Comparison of ENCODE assay signal across 8 mouse cellular contexts in the genomic region with DNA sequence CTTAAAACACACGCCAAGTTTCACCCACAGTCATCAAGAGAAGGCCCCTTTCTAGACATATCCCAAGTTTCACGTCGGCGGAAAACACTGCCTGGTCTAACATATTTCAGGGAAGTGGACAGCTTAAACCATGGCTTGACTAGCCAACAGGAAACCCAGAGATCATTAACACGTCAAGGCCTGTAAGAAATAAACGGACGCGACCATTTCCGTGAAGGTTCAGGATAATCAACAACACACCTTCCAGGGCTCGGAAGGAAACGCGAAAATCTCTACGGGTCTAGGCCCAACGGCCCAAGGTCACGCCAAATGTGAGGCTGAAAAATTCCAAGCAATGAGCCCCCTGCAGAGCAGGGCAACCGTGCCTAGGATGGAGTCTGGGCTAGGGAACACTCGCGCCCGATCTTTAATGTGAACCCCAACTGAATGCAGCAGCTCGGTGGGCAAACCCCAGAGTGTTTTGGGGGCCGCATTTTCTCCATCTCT. TPM values are rescaled to one million over a fixed set of nuclear protein-coding genes. Genes with fewer than 3 reads are reported as not detected.
DNase-seq lines count a peak whose midpoint lies in the region; ATAC-seq and TF ChIP-seq lines count a peak whose summit lies in the region.

No protein-coding gene starts in this region.

- no peak for ATAC-seq in liver, postnatal 0 days
- ATAC-seq in megakaryocyte-erythroid progenitor cell, adult 5-6 weeks (replicated peaks; ENCODE audit: low FRiP score, low TSS enrichment, poor library complexity, severe bottlenecking), result no peak

- peak; percentile 74 for DNase-seq in adrenal gland, adult 2 months
- peak; percentile 62 for DNase-seq in embryo, embryonic 9.5 days (ENCODE audit: extremely low spot score)
- peak; percentile 54 for DNase-seq in heart, adult 8-10 months (ENCODE audit: low spot score)
- DNase-seq in kidney, adult 9 months, result peak; percentile 83
- peak; percentile 51 for DNase-seq in liver, postnatal 0 days
- peak; percentile 29 for DNase-seq in ovary, postnatal 14 days (ENCODE audit: low spot score)

- WGBS in liver, postnatal 0 days (ENCODE audit: insufficient replicate concordance), result under 1% methylated on average over 21 of the region's 21 CpGs

- H3K9me3 ChIP-seq in E14TG2a.4 (ENCODE audit: low read length), result no peaks in the 10 kb centered on the region
- no peaks in the 10 kb centered on the region for H3K9me3 ChIP-seq in liver, postnatal 0 days (ENCODE audit: low read length)

- TF ChIP-seq EP300 in liver, postnatal 0 days (IDR thresholded peaks at IDR 0.05; ENCODE audit: low read depth), result no peak

- TF ChIP-seq CTCF in E14TG2a.4 (conservative IDR thresholded peaks at IDR 0.05; ENCODE audit: low read length), result no peak
- TF ChIP-seq CTCF in liver, postnatal 0 days (IDR thresholded peaks at IDR 0.05; ENCODE audit: low read depth), result no peak

- peaks cover 31% of the 10 kb centered on the region for H3K36me3 ChIP-seq in E14TG2a.4 (ENCODE audit: insufficient read depth, low read length)
- H3K36me3 ChIP-seq in liver, postnatal 0 days (replicated peaks; ENCODE audit: insufficient read depth, low read length), result no peaks in the 10 kb centered on the region

- H3K27ac ChIP-seq in liver, postnatal 0 days (ENCODE audit: low read depth), result peak overlapping the region; percentile 100

- peak overlapping the region; percentile 90 for H3K4me3 ChIP-seq in E14TG2a.4 (replicated peaks; ENCODE audit: low read length)
- H3K4me3 ChIP-seq in liver, postnatal 0 days (ENCODE audit: low read depth, low read length), result peak overlapping the region; percentile 86

- no peaks in the 10 kb centered on the region for H3K27me3 ChIP-seq in E14TG2a.4 (ENCODE audit: insufficient read depth, low read length)
- no peaks in the 10 kb centered on the region for H3K27me3 ChIP-seq in liver, postnatal 0 days (ENCODE audit: insufficient read depth, low read length)

- peaks cover 58% of the 10 kb centered on the region for H3K4me1 ChIP-seq in E14TG2a.4 (replicated peaks; ENCODE audit: low read depth, low read length)
- H3K4me1 ChIP-seq in liver, postnatal 0 days (ENCODE audit: insufficient read depth), result peaks cover 25% of the 10 kb centered on the region

- peak overlapping the region; percentile 87 for H3K4me2 ChIP-seq in liver, postnatal 0 days (ENCODE audit: low read depth, low read length)

- H3K9ac ChIP-seq in liver, postnatal 0 days (replicated peaks), result peak overlapping the region; percentile 97

RNA-seq across cellular contexts. Expression of gene Rprd2, which starts 0.6 kb away (rescaled TPM):
- 10 to 100 TPM; 46.4 to 59.6 TPM for total RNA-seq in adrenal gland, adult 2 months (2021)
- 6.3 and 8.1 TPM in 2 replicates for polyA plus RNA-seq in adrenal gland, adult 2 months (2012; rRNA removed)
- total RNA-seq in heart, adult 8-10 months (2022), result 10 to 100 TPM; 39.1 to 47.6 (median 41.0) TPM
- polyA plus RNA-seq in liver, postnatal 0 days (2015; fragmentation: Nextera tagmentation; extraction: Ambion mirVana), result 7.1 and 8.2 TPM in 2 replicates
- total RNA-seq in megakaryocyte-erythroid progenitor cell, adult 5-6 weeks (2014; fragmentation: Nextera tagmentation), result 62.4 and 68.5 TPM in 2 replicates
- total RNA-seq in megakaryocyte-erythroid progenitor cell, adult 5-6 weeks (2017), result 17.5 and 21.3 TPM in 2 replicates

RNA-seq across cellular contexts. Expression of gene Prpf3, which starts 37.6 kb away (rescaled TPM):
- 10 to 100 TPM; 30.0 to 35.1 TPM for total RNA-seq in adrenal gland, adult 2 months (2021)
- polyA plus RNA-seq in adrenal gland, adult 2 months (2012; rRNA removed), result 4.6 and 5.6 TPM in 2 replicates
- 10 to 100 TPM; 13.9 to 22.5 (median 21.3) TPM for total RNA-seq in heart, adult 8-10 months (2022)
- 11.2 and 12.0 TPM in 2 replicates for polyA plus RNA-seq in liver, postnatal 0 days (2015; fragmentation: Nextera tagmentation; extraction: Ambion mirVana)
- total RNA-seq in megakaryocyte-erythroid progenitor cell, adult 5-6 weeks (2014; fragmentation: Nextera tagmentation), result 72.1 and 90.7 TPM in 2 replicates
- 66.7 and 100.0 TPM in 2 replicates for total RNA-seq in megakaryocyte-erythroid progenitor cell, adult 5-6 weeks (2017)

RNA-seq across cellular contexts. Expression of gene Mrps21, which starts 53.2 kb away (rescaled TPM):
- 100 to 1,000 TPM; 309 to 364 TPM for total RNA-seq in adrenal gland, adult 2 months (2021)
- 12.3 and 13.0 TPM in 2 replicates for polyA plus RNA-seq in adrenal gland, adult 2 months (2012; rRNA removed)
- 100 to 1,000 TPM; 312 to 354 (median 350) TPM for total RNA-seq in heart, adult 8-10 months (2022)
- polyA plus RNA-seq in liver, postnatal 0 days (2015; fragmentation: Nextera tagmentation; extraction: Ambion mirVana), result 145 and 157 TPM in 2 replicates
- 204 and 223 TPM in 2 replicates for total RNA-seq in megakaryocyte-erythroid progenitor cell, adult 5-6 weeks (2014; fragmentation: Nextera tagmentation)
- total RNA-seq in megakaryocyte-erythroid progenitor cell, adult 5-6 weeks (2017), result 318 and 398 TPM in 2 replicates

RNA-seq across cellular contexts. Expression of gene Tars2, which starts 58.1 kb away (rescaled TPM):
- 10 to 100 TPM; 49.6 to 50.3 TPM for total RNA-seq in adrenal gland, adult 2 months (2021)
- polyA plus RNA-seq in adrenal gland, adult 2 months (2012; rRNA removed), result 39.6 and 50.2 TPM in 2 replicates
- 10 to 100 TPM; 48.1 to 51.8 (median 49.0) TPM for total RNA-seq in heart, adult 8-10 months (2022)
- polyA plus RNA-seq in liver, postnatal 0 days (2015; fragmentation: Nextera tagmentation; extraction: Ambion mirVana), result 16.4 and 21.0 TPM in 2 replicates
- total RNA-seq in megakaryocyte-erythroid progenitor cell, adult 5-6 weeks (2014; fragmentation: Nextera tagmentation), result 88.1 and 103 TPM in 2 replicates
- 58.0 and 75.5 TPM in 2 replicates for total RNA-seq in megakaryocyte-erythroid progenitor cell, adult 5-6 weeks (2017)

Comparison
In these comparisons a context has a peak if more than half of its experiments do, and no peak if none do; other contexts are left out.
1. DNase-seq: peak in every context shown above with its lines; median percentile 83 in kidney, adult 9 months; 74 in adrenal gland, adult 2 months; 62 in embryo, embryonic 9.5 days; 54 in heart, adult 8-10 months; 51 in liver, postnatal 0 days; 29 in ovary, postnatal 14 days.